Mouse (Mus musculus) liver, adult 2 months (tissue): ENCODE results near the gene Prss2.

Experiments
- CTCF ChIP-seq: fragments of 200-500 bp; IDR thresholded peaks from 2 replicates; pipeline ENCODE4 v1.5.1; 2011; ENCODE audit warnings: low read depth, low read length, control low read depth
- POLR2A ChIP-seq: fragments of 200-500 bp; IDR thresholded peaks from 2 replicates; pipeline ENCODE4 v1.6.1; 2011; ENCODE audit warnings: low read length, control low read depth; ENCODE audit not compliant: insufficient read depth; ENCODE audit errors: extremely low read depth

GRCm38 (mm10) chr6:41562598-41562997 lies 41.0 kb downstream of the Prss2 start:
- TF ChIP-seq CTCF (no peak), POLR2A (no peak)
